Mouse (Mus musculus): ENCODE results near the gene Itga1.

- TF ChIP-seq CTCF (IDR thresholded peaks at IDR 0.05; ENCODE audit: extremely low read depth, insufficient read depth, insufficient read length, insufficient replicate concordance), result no peak
- TF ChIP-seq POLR2A (IDR thresholded peaks at IDR 0.05; ENCODE audit: low read depth, low read length), result no peak
Observed at GRCm38 (mm10) chr13:115067968-115068330, 33.8 kb downstream of the Itga1 start.

Data from spleen, adult 2 months (tissue).